Mouse (Mus musculus) cerebellum, adult 11 months (tissue): Measurements from ENCODE around the gene Btbd17.

ENCODE experiments used
- DNase-seq: peaks from one replicate; pipeline ENCODE4 v3.0.0; 2022

The Btbd17 gene

GRCm38 (mm10) chr11:114795848-114796322 lies at the start of gene Btbd17:
Gene Btbd17 (minus strand): TSS chr11:114795945.
- peak; percentile 56 for DNase-seq

GRCm38 (mm10) chr11:114844464-114845220 lies 48.9 kb upstream of the Btbd17 start:
- no peak for DNase-seq

- no peak for DNase-seq
Measured at GRCm38 (mm10) chr11:114843818-114844463, 48.2 kb upstream of the Btbd17 start.

- DNase-seq: no peak
Measured at GRCm38 (mm10) chr11:114833166-114833565, 37.4 kb upstream of the Btbd17 start.

- no peak for DNase-seq
Measured at GRCm38 (mm10) chr11:114830433-114830773, 34.7 kb upstream of the Btbd17 start.

- DNase-seq: peak; percentile 91
Measured at GRCm38 (mm10) chr11:114829499-114830432, 34.0 kb upstream of the Btbd17 start.

- DNase-seq: no peak
Measured at GRCm38 (mm10) chr11:114826686-114827085, 30.9 kb upstream of the Btbd17 start.

GRCm38 (mm10) chr11:114823199-114823725 lies 27.5 kb upstream of the Btbd17 start:
- no peak for DNase-seq

- DNase-seq: peak; percentile 74
Measured at GRCm38 (mm10) chr11:114822727-114823126, 27.0 kb upstream of the Btbd17 start.

GRCm38 (mm10) chr11:114821325-114821724 lies 25.6 kb upstream of the Btbd17 start:
- no peak for DNase-seq

- DNase-seq: no peak
Measured at GRCm38 (mm10) chr11:114820444-114820843, 24.7 kb upstream of the Btbd17 start.

- no peak for DNase-seq
Measured at GRCm38 (mm10) chr11:114819110-114819509, 23.4 kb upstream of the Btbd17 start.

- DNase-seq: no peak
Measured at GRCm38 (mm10) chr11:114818185-114818584, 22.4 kb upstream of the Btbd17 start.

GRCm38 (mm10) chr11:114816934-114817333 lies 21.2 kb upstream of the Btbd17 start:
- DNase-seq: no peak

GRCm38 (mm10) chr11:114814873-114815592 lies 19.3 kb upstream of the Btbd17 start:
- DNase-seq: no peak

GRCm38 (mm10) chr11:114812731-114813240 lies 17.0 kb upstream of the Btbd17 start:
- DNase-seq: peak; percentile 94

GRCm38 (mm10) chr11:114810344-114810743 lies 14.6 kb upstream of the Btbd17 start:
- DNase-seq: no peak

GRCm38 (mm10) chr11:114809371-114809770 lies 13.6 kb upstream of the Btbd17 start:
- no peak for DNase-seq

GRCm38 (mm10) chr11:114807686-114808427 lies 12.1 kb upstream of the Btbd17 start:
- DNase-seq: peak; percentile 64

- no peak for DNase-seq
Measured at GRCm38 (mm10) chr11:114807025-114807424, 11.3 kb upstream of the Btbd17 start.

- no peak for DNase-seq
Measured at GRCm38 (mm10) chr11:114803990-114804389, 8.2 kb upstream of the Btbd17 start.
